Mouse (Mus musculus) spleen, postnatal 4 days (tissue): Measurements from ENCODE around the gene Mast1.

Experiments
- DNase-seq, 2 experiments: peaks; one replicate each; pipeline ENCODE4 v3.0.0; 2022; ENCODE audit warnings: low spot score in 2 of 2

The Mast1 gene

DNA sequence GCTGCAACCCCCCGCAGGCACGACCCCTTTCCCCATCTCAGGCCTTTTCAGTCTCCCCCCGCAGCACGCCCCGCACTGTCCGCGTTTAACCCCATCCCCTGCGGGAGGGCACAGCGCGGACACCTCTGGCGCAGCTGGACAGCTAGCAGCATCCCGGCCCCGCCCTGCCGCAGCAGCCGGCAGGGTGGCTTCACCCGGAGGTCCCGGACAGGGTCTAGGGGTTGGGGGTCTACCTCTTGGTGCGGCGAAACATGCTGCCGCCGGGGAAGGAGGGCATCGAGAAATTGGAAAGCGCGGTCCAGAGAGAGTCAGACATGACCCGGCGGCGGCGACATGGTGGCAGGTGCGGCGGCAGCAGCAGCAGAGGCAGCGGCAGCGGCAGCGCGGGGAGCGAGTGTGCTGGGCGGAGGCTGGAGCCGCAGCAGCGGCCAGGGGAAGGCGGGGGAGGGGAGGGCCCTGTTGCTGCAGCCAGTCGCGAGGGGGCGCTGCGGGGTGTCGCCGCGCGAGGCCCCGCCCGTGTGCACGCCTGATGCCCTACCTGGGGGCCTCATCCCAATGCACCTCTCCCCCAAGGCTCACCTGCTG lies at the start of gene Mast1:
TSS of gene Mast1 (minus strand) at position 398 of the 585 bp plus-strand sequence.
- peak; percentile 60 to 88 for DNase-seq

- no peak for DNase-seq
These were observed 49.3 kb upstream of the Mast1 start for GRCm38 (mm10) chr8:84986379-84986945.

- peak; percentile 88 to 94 for DNase-seq
These were observed 48.7 kb upstream of the Mast1 start for GRCm38 (mm10) chr8:84985684-84986378.

DNA sequence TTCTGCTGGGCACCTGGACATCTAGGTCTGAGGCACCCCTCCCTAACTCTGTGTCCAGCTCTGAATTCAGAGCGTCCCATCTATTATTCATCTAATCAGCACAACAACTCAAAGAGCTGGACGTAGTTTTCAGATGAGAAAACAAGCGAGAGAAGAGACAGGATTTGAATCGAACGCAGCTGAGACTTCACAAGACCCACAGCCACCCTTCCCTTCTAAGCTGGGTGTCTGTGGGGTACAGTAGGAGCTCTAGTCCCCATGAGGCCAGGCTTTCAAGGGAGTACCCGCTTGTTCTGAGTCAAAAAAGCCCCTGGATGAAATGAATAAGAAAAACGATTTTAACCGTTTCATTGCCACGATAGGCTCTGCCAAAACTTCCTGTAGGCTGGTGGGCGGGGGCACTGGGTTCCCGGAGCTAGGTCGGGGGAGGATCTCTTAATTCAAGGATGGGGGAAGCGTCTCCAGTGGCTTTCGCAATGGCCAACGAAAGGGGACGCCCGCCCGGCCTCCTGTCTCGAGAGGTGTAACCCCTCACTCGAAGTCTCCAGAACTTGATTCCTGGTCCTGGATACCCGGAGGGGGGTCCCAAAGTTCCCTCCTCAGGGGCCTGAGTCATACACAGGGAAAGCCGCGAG lies 48.0 kb upstream of the Mast1 start:
- peak in 1 of 2 experiments; percentile 50 for DNase-seq

GRCm38 (mm10) chr8:84984294-84985048 lies 47.3 kb upstream of the Mast1 start:
- DNase-seq, result peak in 1 of 2 experiments; percentile 66

- DNase-seq, result peak; percentile 28 to 63
These were observed 45.4 kb upstream of the Mast1 start for GRCm38 (mm10) chr8:84982499-84983011.

GRCm38 (mm10) chr8:84981644-84982498 lies 44.7 kb upstream of the Mast1 start:
- DNase-seq, result peak in 1 of 2 experiments; percentile 64

DNA sequence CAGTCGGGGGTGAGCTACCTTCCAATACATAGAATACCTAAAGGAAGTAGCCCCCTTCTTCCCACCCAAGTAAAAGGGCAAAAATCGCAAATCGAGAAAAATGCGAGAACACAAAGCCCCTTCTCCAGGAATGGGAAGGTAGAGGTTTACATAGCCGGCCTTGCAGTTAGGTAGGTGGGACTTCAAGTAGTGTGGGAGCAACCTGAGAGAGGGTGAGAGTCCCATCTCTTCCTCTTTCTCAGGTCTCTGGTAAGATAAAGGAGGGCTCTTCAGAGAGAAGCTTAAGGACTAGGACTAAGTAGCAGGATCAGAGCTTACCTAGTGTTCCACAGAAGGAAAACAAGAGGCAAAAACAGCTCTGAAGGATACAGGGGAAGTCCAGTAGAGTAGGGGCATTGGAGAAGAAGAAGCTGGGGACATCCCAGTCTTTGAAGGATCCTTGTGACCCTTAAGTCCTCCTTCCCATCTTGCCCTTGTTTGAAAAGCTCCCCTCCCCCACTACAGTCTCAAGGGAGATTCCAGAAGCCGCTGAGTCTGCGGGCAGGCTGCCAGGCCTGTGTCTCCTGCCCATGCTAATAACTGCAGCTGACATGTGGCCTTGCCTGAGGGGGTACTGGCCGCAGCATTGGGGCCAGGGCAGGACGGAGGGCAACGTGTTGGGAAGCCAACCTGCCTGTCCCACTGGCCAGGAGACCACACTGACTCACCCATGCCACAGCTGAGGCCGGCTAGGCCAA lies 43.6 kb upstream of the Mast1 start:
- peak; percentile 65 to 79 for DNase-seq

GRCm38 (mm10) chr8:84979599-84980421 lies 42.7 kb upstream of the Mast1 start:
- peak; percentile 92 to 93 for DNase-seq

- peak; percentile 86 to 94 for DNase-seq
These were observed 41.2 kb upstream of the Mast1 start, which contains the start of gene Junb for GRCm38 (mm10) chr8:84978248-84978940. Gene Junb (minus strand): TSS chr8:84978718.

DNA sequence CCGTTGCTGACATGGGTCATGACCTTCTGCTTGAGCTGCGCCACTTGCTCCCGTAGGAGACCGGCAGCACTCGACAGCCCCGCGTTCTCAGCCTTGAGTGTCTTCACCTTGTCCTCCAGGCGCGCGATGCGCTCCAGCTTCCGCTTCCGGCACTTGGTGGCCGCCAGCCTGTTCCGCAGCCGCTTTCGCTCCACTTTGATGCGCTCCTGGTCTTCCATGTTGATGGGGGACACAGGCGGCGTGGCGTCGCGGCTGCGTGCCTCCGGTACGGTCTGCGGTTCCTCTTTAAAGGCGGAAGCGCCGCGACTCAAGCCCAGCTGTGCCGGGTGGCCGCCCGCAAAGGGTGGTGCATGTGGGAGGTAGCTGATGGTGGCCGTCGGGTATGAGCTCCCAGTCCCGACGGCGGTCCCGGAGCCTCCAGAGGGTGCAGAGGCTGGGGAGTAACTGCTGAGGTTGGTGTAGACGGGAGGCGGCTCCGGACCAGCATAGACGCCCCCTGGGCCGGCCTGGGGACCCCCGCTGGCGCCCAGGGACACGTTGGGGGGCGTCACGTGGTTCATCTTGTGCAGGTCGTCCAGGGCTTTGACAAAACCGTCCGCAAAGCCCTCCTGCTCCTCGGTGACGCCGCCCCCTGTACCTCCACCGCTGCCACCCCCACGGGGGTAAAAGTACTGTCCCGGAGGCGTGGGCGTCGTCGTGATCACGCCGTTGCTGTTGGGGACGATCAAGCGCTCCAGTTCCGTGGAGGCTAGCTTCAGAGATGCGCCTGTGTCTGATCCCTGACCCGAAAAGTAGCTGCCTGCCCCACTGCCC lies 40.5 kb upstream of the Mast1 start:
- peak; percentile 76 to 89 for DNase-seq

DNA sequence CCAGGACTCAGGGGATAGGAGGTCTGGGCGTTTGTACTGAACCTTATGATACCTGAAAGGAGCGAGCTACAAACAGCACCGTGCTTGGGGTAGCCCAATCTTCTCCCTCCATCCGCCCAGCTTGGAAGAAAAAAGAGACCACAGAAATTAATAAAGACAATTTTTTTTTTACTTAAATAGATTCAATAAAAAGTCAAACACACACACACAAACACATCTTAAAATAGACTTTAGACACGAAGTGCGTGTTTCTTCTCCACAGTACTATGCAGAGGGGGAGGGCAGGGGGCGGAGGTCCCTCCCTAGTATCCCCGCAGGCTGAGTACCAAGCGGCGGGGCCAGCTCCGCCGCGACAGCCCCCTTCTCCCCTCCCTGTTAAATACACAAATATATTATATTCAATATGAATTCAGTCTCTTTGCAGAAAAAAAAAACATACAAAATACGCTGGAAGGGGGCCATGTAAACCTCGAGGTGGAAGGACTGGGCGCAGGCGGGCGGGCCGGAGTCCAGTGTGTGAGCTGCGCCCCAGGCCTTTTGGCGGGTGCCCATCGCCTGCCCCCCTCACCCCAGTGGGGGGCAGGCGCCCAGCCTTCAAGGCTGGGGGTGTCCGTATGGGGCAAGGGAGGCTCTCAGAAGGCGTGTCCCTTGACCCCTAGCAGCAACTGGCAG lies 39.7 kb upstream of the Mast1 start:
- no peak for DNase-seq

GRCm38 (mm10) chr8:84976031-84976762 lies 39.0 kb upstream of the Mast1 start:
- peak; percentile 95 to 97 for DNase-seq

DNA sequence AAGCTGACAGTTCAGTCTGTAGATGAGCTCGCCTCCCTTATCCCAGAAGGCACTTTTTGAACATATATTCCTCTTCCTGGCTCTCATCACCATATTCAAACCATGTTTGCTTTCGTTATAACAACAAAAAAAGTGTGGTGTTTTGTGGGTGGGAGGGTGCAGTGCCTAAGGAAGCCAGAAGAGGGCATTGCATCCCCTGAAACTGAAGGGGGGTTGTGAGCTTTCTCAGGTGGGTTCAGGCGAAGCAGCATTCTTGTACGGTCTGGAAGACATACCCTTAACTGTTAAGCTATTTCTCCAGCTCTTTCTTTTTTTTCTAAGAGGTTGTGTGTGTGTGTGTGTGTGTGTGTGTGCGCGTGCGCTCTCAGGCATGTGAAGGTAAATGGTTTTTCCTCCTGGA lies 38.3 kb upstream of the Mast1 start:
- DNase-seq, result peak; percentile 85 to 91

DNA sequence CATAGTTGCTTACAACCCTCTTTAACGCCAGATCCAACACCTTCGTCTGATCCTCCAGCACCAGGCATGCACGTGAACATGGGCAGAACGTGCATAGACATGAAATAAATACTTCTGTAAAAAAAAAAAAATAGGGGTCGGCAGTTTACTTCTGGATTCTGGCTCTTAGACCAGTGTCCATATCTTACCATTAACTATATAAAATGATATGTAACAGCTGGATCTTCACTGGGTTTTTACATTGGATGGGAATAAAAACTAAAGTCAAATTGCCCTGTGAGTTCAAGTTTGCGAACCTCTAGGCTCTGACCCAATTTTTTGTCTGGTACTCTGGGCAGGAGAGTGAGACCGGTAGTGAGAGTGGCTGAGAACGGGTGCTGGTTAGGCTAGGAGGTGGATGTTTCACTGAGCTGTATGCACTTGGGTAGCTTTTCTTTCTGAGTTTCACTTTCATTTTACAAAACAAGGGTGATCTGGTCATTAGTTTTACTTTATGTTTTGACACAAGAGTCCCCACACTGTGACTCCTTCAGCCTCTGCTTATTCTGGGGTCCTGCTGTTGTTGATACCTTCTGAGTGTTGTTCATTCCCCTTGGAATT lies 37.5 kb upstream of the Mast1 start:
- peak in 1 of 2 experiments; percentile 68 for DNase-seq
